Mouse (Mus musculus) adrenal gland, postnatal 25 days (tissue): ENCODE data around the gene Kank4. TPM values are rescaled to one million over a fixed set of nuclear protein-coding genes. Genes with fewer than 3 reads are reported as not detected.
"Not testable (repeated sequence)": the region's sequence is repeated elsewhere in the genome, so short reads cannot be mapped to it uniquely, and the experiment has no call there.

ENCODE experiments used
- DNase-seq: peaks from one replicate; pipeline ENCODE4 v3.0.0; 2021; ENCODE audit warnings: mixed read lengths
- total RNA-seq: library from RNA; stranded (reverse); gene quantifications from 2 replicates; pipeline ENCODE4 v1.2.3, GENCODE M21; 2021

Kank4 gene
- total RNA-seq, 1 experiment from 2014 or later: 2.1 TPM

DNA sequence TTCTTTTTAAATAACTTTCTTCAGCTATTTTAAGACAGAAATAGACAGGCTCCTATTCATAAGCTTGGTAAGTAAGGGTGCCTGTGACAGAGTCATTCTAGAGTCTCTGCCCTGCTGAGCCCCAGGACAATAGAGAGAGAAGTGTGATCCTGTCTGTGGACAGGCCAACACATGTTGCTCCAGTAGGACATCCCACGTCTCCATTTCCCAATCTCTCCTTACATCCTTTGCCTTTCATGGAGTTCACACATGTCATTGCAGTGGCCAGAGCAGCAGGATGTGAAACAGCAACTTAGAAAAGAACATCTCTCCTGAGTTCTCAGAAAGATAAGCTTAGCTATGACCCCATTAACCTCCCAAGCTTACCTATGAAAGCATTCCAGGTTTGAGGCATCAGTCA lies 14.4 kb upstream of the Kank4 start:
- DNase-seq: no peak

DNA sequence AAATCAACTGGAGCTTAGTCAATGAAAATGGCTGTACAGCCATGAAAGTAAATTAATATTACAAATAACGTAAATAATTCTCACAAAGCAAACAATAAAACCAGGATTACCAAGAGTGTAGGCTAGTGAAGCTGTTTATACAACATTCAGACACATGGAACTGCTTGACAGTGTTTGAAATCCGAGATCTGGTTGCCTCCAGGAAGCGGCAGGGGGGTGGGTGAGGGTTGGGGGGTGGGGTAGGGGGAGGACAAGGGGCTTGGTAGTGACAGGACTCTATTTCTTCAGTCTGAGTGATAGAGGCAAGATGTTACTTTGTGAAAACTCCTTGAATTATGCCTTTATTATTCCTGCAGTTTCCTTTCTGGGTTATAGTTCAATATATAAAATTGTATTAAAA lies 9.4 kb upstream of the Kank4 start:
- no peak for DNase-seq

DNA sequence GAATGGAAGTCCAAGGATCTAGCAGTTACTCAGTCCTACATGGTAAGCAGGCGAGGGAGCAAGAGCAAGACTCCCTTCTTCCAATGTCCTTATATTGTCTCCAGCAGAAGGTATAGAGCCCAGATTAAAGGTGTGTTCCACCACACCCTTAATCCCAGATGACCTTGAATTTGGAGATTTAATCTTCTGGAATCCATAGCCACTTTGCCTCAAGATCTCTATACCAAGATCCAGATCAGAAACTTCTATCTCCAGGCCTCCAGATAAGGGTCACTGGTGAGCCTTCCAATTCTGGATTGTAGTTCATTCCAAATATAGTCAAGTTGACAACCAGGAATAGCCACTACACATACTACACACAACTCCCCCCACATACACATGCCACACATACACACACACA lies 6.4 kb upstream of the Kank4 start, which contains the start of gene I0C0044D17Rik:
I0C0044D17Rik (minus strand) TSS at position 101 of the 400 bp plus-strand sequence.
- DNase-seq: not testable (repeated sequence)

DNA sequence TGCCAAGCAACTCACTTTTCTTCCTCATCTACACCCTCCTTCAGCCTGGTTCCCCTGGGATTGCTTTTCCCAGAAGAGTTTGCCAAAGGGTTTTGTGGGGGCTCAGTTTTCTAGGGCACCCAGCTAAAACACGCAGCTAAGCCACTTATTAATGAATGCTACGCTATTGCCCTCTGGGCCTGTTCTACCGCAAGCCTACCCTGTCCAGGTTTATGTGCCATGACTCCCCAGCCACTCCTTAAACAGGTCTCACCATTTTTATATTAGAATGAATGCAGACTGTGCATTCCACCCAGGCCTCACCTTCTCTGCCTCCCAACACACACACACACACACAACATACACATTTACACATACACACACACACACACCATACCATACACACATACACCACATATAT lies 5.7 kb upstream of the Kank4 start:
- no peak for DNase-seq

DNA sequence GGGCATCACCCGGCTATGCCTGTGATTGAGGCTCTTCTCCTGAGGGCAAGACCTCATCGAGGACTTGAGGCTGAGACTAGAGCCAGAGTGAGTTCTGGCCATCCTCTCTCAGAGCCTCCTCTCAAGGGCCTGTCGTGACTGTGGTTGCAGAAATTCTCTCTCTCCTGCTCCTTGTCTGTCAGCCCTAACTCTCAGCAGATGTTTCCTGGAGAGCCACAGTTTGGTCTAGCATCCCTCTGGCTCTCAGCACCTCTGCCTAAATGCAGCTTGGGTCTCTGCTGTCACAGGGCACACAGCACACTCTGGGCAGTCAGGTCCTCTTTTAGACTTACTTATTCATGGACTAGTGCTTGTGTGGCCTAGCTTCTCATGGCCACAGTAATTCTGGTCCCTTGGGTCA lies 5.1 kb upstream of the Kank4 start:
- no peak for DNase-seq

DNA sequence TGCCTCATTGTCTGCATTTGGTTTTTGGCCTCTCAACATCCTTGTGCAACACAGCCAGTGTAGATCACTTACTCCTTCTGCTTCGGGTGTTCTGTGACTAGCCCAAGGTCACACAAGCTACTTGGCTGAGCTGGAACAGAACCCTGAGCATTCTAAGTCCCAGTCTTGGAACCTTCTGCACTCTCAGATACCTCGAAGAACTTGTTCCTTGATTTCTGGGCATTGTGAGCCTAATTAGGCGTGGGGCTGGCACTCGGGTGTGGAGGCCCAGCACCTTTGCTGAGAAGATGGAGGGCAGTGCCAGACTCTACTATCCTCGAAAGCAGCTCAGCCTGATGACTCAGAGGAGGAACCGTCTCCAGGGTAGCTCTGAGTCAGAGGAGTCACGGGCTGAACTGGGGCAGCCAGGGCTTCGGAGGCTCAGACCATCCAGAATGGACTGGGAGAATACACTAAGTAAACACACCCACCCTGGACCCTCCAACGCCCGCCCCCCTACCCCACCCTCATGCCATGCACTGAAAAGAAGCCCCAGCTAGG lies 1.9 kb upstream of the Kank4 start:
- DNase-seq: peak; percentile 46

DNA sequence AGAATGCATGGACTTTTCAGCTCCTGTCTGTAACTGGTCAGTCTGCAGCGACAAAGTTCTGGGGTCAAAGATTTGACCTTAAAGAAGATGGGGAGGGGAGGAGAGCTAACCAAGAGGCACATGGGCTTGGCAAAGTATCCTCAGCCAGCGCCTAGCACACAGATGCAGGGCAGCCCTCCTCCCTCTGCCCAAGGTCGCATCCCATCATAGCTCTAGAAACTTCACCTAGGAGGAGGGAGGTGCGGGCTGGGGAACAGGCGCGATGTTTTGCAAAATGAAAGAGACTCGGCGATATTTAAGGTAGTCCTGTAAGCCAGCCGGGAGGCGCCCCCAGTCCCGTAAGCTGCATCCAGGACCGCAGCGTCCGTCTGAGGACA lies 542 bp downstream of the Kank4 start:
- DNase-seq: peak; percentile 11

DNA sequence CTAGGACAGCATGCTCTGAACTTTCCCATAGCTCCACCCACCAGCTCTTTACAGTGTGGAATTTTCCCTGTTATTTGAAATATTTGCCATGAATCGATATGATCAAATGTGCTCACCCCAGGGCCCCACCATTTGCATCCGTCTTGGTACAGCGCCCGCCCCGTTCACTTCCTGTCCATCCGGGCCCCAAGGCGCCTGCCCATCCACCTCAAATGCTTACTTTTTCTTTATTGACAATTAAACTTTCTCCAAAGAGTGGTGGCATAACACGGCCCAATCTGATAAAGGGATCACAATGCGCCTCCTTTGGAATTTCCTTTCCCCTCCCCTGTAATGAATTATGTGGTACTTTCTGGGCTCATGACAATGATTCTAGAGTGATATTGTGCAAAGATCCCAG lies 11.0 kb downstream of the Kank4 start:
- DNase-seq: no peak

DNA sequence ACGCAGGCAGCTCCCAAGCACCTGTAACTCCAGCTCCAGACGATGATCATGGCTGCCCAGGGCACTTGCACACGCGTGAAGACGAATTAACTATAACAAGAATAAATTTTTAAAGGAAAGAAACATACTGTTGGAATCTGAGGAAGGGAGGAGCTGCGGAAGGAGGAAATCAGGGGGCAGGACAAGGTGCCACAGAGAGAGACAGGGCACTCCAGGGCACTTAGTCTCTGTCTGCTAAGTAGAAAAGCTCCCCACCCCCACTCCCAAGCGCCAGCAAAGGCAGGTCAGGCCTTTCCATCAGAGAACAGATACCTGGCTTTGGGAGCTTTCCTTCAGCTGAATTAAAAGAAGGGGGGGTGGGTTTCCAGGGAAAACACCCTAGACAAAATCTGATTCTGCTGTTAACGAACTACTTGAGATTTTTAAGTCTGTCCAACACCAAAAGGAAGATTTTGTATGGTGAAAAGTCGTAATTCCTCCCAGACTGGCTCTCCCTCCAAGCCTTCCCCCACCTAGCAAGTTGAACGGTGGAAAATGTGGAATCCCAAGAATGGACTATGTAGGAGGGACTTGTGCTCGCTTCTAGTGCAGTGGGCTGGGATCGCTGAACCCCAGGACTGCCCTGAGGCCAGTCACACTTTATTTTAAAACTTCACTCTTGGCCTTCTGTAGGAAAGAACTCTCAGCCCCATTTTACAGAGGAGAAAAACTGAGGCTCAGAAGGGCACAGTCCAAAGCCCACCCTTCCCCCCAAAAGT lies 11.9 kb downstream of the Kank4 start:
- no peak for DNase-seq

DNA sequence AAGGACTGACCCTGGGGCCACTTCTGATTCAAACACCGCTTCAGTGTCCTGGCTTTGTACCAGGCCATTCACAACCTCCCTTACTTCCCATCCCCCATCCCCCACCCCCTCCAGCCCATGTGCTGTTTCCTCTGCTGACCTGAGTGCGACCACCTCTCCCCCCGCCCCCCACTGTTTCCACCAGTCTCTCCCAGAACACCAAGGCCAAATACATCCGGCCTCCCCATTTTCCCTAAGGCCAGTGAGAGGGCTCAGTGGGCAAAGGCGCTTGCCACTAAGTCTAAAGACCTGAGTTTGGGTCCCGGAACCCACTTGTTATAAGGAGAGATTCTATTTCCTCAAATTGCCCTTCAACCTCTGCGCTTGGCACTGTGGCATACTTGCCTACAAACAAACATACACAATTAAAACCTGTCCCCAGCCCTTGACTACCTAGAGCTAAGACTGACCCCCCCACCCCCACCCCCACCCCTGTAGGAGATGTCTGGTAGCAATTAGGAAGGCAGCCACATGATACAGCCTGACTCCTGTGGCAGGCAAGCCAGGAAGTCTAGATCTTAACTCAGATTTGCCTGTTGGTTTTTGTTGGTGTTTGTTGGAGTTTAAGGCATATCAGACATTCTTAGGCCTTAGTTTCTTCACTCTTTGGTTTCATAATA lies 12.7 kb downstream of the Kank4 start:
- DNase-seq: no peak

DNA sequence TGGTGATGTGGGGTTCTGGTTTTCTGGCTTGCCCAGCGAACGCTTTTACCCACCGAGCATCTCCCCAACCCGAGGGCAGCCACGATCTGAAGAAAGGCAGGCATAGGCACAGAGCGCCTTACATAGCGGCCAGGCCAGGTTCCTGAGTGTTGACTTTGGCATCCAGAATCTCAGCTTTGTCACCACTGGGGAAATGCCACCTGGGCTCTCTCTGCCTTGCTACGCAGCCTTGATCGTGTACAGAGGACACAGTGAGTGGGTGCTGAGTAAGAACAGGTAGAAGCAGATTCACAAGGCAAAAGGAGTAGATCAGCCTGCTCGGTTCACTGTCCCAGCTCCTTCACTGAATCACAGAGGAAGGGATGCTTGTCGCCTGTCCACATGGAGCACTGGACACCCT lies 15.6 kb downstream of the Kank4 start:
- DNase-seq: no peak

DNA sequence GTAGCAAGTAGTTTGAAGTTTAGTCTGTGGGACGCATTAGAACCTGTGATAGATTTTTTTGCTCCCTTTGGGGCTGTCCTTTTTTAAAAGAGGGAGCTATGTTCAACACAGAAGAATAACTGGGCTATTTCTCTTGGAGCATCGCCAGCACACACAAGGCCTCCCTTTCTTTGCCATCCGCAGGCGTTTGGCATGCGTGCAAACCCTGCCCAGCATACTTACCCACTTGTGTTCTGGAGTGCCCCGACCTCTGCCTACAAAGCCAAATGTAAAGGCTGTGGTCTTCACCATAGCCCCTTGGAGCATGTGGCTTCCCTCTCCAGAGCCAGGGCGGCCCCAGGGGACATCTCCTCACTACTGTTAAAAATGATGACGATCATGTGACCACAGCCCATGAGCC lies 16.5 kb downstream of the Kank4 start:
- peak; percentile 17 for DNase-seq

DNA sequence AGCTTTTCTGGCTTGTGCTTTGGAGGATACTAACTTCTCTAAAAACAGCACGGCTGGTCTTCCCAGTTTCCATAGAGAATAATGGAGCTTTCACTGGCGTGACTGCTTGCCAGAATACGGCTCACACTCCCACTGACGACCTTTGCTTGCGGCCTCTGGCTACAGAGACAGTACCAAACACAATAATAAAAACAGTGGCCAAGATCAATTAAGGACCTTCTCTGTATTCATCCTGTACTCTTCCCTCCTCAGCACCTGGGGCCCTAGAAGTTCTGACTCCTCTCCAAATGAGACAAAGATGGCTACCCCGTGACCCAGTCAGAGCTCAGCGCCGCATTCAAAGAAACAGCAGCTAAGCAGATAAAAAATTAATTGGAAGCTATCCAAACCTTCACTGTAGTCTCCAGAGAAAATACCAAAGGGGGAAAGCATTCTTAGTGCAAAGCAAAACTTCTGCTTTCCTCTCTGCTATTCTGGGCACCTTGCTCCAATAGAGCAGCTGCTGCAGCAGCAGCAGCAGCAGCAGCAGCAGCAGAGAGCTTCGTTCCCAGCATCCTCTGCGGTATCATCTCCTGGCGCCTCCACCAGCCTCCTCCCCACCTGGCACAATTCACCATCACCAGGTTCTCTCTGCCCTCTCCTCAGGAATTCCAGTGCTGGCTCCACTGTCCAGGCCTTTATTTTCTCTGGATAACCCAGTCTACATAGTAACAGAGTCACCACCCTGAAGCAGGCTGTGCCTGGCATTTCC lies 20.6 kb downstream of the Kank4 start:
- DNase-seq: no peak

DNA sequence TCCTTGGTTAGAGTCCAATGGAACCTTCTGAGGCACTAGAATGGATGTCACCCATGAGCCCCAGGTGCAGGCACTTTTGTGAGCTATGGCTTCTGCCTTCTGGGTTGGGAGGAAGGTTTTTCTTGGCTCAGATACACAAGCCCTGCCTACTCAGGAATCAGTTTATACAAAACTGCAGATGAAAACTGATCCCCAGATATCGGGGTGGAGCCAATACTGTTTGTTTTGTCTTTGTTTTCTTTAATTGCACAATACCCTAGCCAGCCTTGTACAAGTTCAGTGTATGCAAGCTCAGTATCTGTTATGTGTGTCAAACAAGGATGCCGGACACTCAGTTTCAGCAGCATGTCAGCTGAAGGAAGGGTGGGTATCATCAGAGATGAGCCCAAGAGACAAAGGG lies 22.1 kb downstream of the Kank4 start:
- DNase-seq: no peak

DNA sequence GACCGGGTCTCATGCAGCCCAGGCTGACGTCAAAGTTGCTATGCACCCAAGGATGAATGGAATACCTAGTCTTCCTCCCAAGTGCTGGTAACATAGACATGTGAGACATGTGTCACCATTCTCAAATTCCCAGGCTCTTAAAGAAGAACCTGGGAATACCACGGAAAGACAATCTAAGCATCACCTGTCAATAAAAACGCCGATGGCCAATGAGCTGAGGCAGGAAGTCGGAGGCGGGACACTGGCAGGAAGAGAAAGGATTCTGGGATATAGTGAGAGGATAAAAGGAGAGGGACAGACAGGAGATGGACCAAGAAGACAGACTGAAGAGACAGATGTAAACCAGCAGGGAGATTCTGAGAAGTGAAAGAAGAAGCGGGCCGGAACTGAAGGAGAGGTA lies 23.9 kb downstream of the Kank4 start:
- no peak for DNase-seq

DNA sequence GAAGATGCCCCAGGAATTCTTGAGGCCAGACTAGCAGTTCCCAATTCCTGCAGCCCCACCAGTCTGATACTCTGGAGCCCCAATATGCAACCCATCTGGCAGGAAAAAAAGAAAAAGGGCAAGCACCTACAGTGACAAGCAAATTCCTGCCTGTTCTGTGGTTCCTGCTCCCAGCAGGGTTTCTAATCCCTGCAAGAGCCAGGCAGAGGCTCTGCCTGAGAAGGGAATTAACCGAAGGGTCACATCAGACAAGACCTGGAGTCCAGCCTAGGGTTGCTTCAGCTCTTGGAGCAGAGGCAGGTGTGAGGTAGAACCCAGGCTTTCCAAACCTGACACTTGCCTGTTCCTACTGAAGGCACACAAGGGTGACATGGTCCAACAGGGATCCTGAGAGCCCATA lies 26.6 kb downstream of the Kank4 start:
- DNase-seq: no peak

DNA sequence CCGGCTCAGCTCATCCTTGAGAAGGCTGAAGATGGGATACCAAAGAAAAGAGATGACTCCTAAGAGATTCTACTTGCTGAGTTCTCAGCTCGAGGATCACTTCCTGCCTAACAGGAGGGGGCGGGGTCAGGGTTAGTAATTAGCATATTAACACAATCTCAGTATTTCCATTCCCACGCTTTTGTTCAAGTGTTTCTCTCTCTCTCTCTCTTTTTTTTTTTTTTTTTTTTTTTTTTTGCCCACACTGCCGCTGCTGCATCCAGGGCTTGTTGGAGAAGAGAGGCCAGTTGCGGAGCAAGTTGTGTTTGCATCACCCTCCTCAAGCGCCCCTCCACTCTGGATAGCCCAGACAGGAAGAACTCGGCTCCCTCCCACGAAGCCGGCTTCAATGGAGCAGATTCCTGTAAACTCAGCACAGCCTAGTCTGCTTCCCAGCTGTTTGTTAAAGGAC lies 27.5 kb downstream of the Kank4 start:
- DNase-seq: no peak

DNA sequence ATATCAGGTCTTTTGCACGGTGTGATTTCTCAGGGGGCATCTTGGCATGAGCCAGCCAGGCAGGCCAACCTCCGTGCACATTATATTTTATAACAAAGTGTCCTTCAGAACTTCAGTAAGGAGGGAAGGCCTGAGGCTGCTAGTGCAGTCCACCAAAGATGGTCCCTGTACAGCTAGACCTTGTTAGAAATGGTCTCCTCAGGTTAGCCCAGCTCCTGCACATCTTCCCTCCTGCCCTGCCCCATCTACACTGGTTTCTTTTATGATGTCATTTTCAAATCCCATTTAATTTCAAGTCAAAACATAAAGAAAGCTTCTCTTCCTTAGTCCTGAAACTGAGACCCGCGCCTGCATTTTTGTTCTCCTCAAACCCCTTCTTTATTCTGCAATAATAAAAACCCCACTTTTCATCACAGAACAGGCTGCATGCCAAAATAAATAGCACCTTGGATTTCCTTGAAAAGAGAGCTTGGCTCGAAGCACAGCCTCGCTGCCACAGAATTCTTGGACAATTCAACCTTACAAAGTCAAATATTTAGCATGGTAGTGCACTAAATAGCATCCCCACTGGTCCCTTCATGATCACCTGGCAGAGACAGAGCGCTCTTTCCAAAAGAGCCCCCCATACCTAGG lies 28.1 kb downstream of the Kank4 start:
- no peak for DNase-seq

DNA sequence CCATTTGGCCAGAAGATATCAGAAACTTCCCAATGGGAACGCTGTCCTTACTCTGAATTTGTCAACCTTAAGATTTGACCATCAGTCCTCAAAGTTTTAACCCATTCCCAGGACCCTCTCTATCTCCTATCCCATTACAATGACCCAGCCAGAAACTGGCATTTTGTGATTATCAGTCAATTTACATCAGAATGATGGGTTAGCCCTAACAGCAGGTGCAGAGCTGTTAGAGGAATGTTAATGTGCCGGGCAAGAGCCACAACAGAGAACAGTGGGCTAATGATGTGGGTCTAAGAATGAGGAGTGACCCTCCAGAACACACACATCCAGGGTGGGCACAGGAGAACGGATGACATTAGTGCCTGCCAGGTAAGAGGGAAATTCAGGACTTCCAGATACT lies 31.1 kb downstream of the Kank4 start:
- no peak for DNase-seq

DNA sequence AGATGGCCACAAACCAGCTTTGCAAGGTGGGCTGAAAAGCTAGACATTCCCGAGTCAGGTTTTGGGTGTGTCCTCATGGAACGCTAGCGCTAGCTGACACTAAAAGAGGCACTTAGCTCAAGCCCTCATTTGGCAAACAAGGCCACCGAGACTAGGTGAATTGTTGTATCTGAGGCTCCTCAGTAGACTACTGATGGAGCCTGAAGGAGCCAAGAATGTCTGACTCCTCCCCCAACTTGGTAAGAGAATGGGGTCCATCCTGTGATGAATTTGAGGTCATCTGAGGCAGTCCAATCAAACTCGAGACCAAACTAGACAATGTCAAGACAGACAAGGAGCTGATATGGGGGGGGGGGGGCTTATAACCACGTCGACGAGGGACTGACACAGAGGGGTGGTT lies 31.5 kb downstream of the Kank4 start:
- DNase-seq: no peak

DNA sequence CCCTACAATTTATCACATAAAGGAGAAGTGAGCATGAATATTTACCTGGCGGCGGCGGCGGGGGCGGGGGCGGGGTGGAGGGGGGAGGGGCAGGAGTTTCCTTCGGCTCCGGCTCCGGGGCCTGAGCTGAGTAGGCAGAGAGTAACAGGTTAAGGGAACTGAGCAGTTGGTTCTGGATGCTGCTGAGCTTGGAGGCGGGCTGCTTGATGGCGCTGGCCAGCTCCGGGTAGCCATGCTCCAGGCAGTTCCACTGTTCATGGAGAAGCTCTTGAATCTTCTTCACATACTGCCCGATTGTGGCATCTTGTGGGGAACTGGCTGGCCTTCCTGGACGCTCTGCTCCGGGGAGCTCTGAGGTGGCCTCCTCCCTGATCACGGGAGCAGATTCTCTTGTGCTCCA lies 39.1 kb downstream of the Kank4 start:
- DNase-seq: no peak

DNA sequence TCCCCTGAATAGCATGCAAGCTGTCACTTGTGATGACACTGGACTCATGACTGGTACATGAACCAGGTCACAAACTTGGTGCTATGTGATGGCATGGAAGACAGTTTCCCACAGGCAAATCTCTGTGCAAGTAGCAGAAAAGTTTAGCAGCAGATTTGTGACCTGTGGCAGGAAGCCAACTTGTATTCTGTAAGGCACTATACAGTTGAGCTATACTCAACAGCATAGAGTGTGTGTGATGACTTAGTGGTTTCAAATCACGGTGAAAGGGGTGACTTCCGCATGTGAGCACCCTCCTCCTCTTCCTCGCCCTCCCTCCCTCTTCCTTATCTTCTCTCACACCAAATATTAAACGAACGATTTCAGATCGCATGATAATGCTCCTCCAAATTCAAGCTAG lies 39.9 kb downstream of the Kank4 start:
- no peak for DNase-seq
